Mouse (Mus musculus) embryonic facial prominence, embryonic 15.5 days (tissue): ENCODE measurements around the gene 4930402F06Rik. TPM values are rescaled to one million over a fixed set of nuclear protein-coding genes. Genes with fewer than 3 reads are reported as not detected.

Experiments
- ATAC-seq: fragments of 200-750 bp; cut with Nextera tagmentation; 2 replicates; pipeline ENCODE4 v1.8.0; 2017; ENCODE audit warnings: low read depth, moderate TSS enrichment; ENCODE audit not compliant: insufficient number of reproducible peaks, low FRiP score, low TSS enrichment
- H3K27ac ChIP-seq: fragments of 300-500 bp; sonication (generic); replicated peaks from 2 replicates; pipeline ENCODE4 v1.5.1; 2015; ENCODE audit warnings: mild to moderate bottlenecking, inconsistent platforms
- H3K27me3 ChIP-seq: fragments of 300-500 bp; sonication (generic); 2 replicates; pipeline ENCODE4 v1.6.1; 2015; ENCODE audit warnings: inconsistent platforms
- H3K36me3 ChIP-seq: fragments of 300-500 bp; sonication (generic); 2 replicates; pipeline ENCODE4 v1.6.1; 2015; ENCODE audit warnings: mild to moderate bottlenecking, inconsistent platforms
- H3K4me1 ChIP-seq: fragments of 300-500 bp; sonication (generic); 2 replicates; pipeline ENCODE4 v1.6.1; 2015; ENCODE audit warnings: inconsistent platforms
- H3K4me2 ChIP-seq: fragments of 300-500 bp; sonication (generic); replicated peaks from 2 replicates; pipeline ENCODE4 v1.6.1; 2015; ENCODE audit warnings: mild to moderate bottlenecking, inconsistent platforms
- H3K4me3 ChIP-seq: fragments of 300-500 bp; sonication (generic); replicated peaks from 2 replicates; pipeline ENCODE4 v1.5.1; 2015; ENCODE audit warnings: mild to moderate bottlenecking, inconsistent platforms
- H3K9ac ChIP-seq: fragments of 300-500 bp; sonication (generic); 2 replicates; pipeline ENCODE4 v1.6.1; 2015; ENCODE audit warnings: inconsistent platforms
- H3K9me3 ChIP-seq: fragments of 300-500 bp; sonication (generic); replicated peaks from 2 replicates; pipeline ENCODE4 v1.6.1; 2016; ENCODE audit warnings: inconsistent platforms
- WGBS: fragments of 180-500 bp; shearing (Covaris S2); methylation state at CpG from one replicate; pipeline ENCODE4 v1.1.7; 2015; 5-methylcytosine and 5-hydroxymethylcytosine counted together
- polyA plus RNA-seq: library from polyadenylated mRNA; unstranded; fragments of >200 nt; fragmentation: Nextera tagmentation; extraction: Ambion mirVana; gene quantifications from 2 replicates; pipeline ENCODE4 v1.2.1, GENCODE M21; 2015

Gene 4930402F06Rik
- polyA plus RNA-seq, 1 experiment from 2014 or later = not detected

DNA sequence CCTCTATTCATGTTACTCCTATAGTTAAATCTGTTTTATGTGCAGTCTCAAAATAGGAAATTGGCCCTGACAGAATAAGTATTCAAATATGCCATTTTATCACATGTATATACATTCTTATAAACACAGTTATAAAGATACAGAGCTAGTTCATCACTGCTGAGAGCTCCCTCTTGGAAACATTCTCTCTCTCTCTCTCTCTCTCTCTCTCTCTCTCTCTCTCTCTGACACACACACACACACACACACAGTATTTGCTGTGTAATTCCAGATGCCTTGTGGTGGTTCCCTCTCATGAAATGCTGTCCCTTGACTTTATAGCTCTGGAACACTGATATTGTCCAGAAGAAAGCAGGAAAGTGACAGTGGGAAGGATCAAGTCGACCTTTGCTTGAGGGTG is 58.9 kb downstream of the 4930402F06Rik start:
- H3K4me2 ChIP-seq = no peak overlapping the region
- peaks cover 17% of the 10 kb centered on the region for H3K4me1 ChIP-seq
- no peaks in the 10 kb centered on the region for H3K9me3 ChIP-seq
- no peak for ATAC-seq
- no peaks in the 10 kb centered on the region for H3K36me3 ChIP-seq
- no peak overlapping the region for H3K27ac ChIP-seq
- 61% methylated on average over 1 of the region's 1 CpGs for WGBS
- no peaks in the 10 kb centered on the region for H3K27me3 ChIP-seq
- no peak overlapping the region for H3K9ac ChIP-seq
- H3K4me3 ChIP-seq = no peak overlapping the region

DNA sequence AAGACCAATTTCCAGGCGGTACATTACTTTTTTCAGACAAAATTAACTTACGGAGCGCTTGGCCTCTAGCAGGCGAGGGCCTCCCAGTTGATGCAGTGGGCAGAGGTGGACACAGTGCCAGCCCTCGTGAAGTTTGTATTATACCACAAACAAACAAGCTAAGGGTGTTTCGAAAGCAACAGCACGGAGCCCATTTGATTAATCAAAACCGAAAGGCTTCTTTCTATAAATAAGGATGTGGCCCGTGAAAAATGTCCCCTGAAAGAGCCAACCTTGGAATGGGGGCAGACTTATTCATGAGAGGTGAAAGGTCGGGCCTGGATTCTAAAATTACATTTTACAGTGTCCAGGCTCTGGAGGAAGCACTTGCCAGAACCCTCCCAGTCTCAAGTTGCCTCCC is 59.6 kb downstream of the 4930402F06Rik start:
- H3K9me3 ChIP-seq = no peaks in the 10 kb centered on the region
- H3K4me3 ChIP-seq = peak overlapping the region; percentile 74
- peak overlapping the region; percentile 31; the same call in 1 of the 2 replicates for H3K9ac ChIP-seq
- H3K27me3 ChIP-seq = no peaks in the 10 kb centered on the region
- H3K4me2 ChIP-seq = peak overlapping the region; percentile 96
- peak overlapping the region; percentile 88 for H3K27ac ChIP-seq
- H3K36me3 ChIP-seq = no peaks in the 10 kb centered on the region
- no peak for ATAC-seq
- 42% methylated on average over 10 of the region's 10 CpGs for WGBS
- peaks cover 17% of the 10 kb centered on the region for H3K4me1 ChIP-seq

DNA sequence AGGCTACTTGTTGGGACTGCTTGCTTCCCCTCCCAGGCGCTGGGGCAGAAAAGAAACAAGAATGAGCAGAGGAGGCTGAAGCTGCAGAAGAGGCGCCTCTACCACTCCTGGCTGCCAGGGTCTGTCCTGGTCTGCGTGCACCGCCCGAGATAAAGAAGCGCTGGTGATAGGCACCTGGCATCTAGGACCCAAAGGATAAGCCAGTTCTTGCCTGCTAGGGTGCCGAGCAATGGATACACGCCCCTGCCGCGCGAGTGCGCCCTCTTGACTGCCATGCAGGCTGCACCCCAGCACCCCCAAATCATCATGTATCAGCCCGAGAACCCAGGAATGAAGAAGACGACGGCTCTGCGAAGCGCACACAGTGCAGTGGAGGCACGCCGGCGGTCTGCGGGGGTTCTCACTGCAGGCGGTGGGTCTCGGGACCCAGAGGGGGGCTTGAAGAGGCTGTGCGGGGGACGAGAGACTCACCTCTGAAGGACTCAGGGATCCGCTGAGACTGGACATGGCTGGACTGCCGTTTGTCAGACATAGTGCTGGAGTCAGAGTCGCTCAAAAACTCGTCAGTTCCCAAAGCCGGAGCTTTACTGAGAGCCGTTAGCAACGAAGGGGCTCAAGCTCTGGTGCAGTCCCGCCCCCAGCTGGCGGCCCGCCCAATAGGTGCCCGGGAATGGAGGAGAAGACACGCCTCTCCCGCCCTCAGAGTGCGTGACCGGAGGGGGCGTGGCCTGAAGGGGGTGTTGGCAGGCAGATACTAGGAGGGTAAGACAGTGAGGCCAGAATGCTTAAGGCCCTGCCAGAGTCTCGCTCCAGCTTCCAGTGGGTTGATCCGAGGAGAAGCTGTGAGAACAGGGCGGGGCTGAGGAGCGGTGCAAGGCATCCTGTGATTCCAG is 60.3 kb downstream of the 4930402F06Rik start, which contains the start of gene Stom:
Gene Stom, minus strand, starts transcription at position 589 of the 893 bp plus-strand sequence.
- H3K4me2 ChIP-seq = peak within 1 kb of the TSS; percentile 96
- WGBS = under 1% methylated on average over 45 of the region's 45 CpGs
- H3K9me3 ChIP-seq = no peaks in the 10 kb centered on the region
- peak within 1 kb of the TSS; percentile 65 for H3K9ac ChIP-seq
- ATAC-seq = peak; percentile 98
- peak within 1 kb of the TSS; percentile 88 for H3K27ac ChIP-seq
- peaks cover 17% of the 10 kb centered on the region for H3K4me1 ChIP-seq
- H3K27me3 ChIP-seq = no peaks in the 10 kb centered on the region
- peak within 1 kb of the TSS; percentile 74 for H3K4me3 ChIP-seq
- H3K36me3 ChIP-seq = no peaks in the 10 kb centered on the region

DNA sequence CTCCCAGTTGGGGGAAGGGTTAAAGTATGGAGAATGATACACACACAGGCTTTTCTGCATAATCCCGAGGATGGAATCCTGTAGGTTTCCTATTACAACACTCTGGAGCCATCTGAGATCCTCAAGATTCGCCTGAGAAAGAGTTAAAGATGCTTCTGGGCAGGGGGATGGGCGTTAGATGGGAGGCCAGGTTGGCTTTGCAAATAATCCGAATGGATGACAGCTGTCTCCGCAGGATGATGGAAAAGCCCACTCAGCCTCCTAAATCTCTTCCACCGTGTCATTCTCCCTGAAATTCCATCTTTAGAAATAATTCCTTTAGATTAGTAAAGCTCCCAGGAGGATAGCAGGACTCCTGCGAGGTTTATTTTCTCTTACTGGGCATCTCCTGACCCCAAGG is 61.4 kb downstream of the 4930402F06Rik start:
- 6% methylated on average over 7 of the region's 7 CpGs for WGBS
- no peaks in the 10 kb centered on the region for H3K27me3 ChIP-seq
- no peaks in the 10 kb centered on the region for H3K36me3 ChIP-seq
- H3K27ac ChIP-seq = no peak overlapping the region
- peak overlapping the region; percentile 96 for H3K4me2 ChIP-seq
- no peak for ATAC-seq
- no peak overlapping the region for H3K9ac ChIP-seq
- H3K4me1 ChIP-seq = peaks cover 17% of the 10 kb centered on the region
- no peaks in the 10 kb centered on the region for H3K9me3 ChIP-seq
- peak overlapping the region; percentile 74 for H3K4me3 ChIP-seq

DNA sequence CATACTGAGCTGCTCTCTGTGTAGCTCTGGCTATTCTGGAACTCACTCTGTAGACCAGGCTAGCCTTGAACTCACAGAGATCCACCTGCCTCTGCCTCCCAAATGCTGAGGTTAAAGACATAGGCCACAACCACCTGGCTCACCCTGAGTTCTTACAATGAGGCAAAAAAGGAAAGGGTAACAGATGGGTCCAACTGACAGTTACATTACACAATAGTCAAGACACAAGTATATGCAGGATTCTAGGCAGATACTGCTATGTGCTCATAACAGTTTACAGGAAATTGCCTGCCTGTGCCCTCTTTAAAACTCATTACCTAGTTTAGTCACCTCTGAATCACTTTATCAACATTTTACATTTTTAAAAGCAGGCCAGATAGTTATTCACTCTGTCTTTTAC is 63.3 kb downstream of the 4930402F06Rik start:
- Histone ChIP-seq H3K9me3 (no peaks in the 10 kb centered on the region), H3K27ac (no peak overlapping the region), H3K4me3 (no peak overlapping the region), H3K4me1 (peaks cover 17% of the 10 kb centered on the region), H3K9ac (no peak overlapping the region), H3K27me3 (no peaks in the 10 kb centered on the region), H3K4me2 (no peak overlapping the region), H3K36me3 (no peaks in the 10 kb centered on the region)
- no peak for ATAC-seq

DNA sequence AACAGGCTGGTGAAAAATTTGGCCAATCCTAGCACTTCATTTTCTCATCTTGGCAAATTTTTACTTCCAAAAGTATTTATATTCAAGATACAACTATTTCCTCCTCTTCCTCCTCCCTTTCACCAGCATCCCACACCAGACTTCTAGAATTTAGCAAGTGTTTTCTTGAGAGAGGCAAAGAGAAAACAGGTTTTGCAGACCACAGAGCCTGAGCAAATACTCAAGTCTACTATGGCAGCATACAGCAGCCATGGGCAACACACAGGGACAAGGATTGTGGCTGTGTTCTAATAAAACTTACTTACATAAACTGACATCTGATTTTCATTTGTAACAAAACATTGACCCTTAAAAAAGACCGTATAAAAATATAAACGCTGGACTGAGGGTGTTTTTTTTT is 65.8 kb downstream of the 4930402F06Rik start:
- H3K9me3 ChIP-seq = no peaks in the 10 kb centered on the region
- H3K27ac ChIP-seq = no peak overlapping the region
- H3K4me1 ChIP-seq = peaks cover 14% of the 10 kb centered on the region
- H3K36me3 ChIP-seq = no peaks in the 10 kb centered on the region
- WGBS = 54% methylated on average over 2 of the region's 2 CpGs
- H3K4me2 ChIP-seq = no peak overlapping the region
- no peak overlapping the region for H3K9ac ChIP-seq
- no peak overlapping the region for H3K4me3 ChIP-seq
- ATAC-seq = no peak
- no peaks in the 10 kb centered on the region for H3K27me3 ChIP-seq

DNA sequence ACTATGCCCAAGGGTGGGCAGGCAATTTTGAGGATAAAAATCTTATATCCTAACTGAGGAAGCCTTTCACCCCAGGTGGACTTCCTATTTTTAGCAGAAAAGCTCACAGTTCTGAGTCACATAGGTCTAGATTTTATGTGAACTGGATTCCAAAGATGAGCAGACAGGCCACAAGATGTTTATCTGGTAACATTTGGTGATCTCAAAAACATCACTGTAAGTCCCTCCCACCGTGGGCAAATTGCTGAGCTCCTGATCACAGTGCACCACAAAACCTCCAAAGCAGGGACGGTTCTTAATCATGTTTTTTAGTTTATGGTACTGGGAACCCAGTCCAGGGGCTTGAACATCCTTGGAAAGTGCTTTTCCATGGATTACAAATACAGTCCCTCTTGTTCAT is 67.9 kb downstream of the 4930402F06Rik start:
- Histone ChIP-seq H3K27ac (no peak overlapping the region), H3K9me3 (no peaks in the 10 kb centered on the region), H3K4me1 (0 out of 2 replicates have a peak, but pooled peaks cover 3% of the 10 kb centered on the region), H3K9ac (no peak overlapping the region), H3K36me3 (no peaks in the 10 kb centered on the region), H3K4me2 (no peak overlapping the region), H3K4me3 (no peak overlapping the region), H3K27me3 (no peaks in the 10 kb centered on the region)
- 72% methylated on average over 2 of the region's 2 CpGs for WGBS
- ATAC-seq = no peak

DNA sequence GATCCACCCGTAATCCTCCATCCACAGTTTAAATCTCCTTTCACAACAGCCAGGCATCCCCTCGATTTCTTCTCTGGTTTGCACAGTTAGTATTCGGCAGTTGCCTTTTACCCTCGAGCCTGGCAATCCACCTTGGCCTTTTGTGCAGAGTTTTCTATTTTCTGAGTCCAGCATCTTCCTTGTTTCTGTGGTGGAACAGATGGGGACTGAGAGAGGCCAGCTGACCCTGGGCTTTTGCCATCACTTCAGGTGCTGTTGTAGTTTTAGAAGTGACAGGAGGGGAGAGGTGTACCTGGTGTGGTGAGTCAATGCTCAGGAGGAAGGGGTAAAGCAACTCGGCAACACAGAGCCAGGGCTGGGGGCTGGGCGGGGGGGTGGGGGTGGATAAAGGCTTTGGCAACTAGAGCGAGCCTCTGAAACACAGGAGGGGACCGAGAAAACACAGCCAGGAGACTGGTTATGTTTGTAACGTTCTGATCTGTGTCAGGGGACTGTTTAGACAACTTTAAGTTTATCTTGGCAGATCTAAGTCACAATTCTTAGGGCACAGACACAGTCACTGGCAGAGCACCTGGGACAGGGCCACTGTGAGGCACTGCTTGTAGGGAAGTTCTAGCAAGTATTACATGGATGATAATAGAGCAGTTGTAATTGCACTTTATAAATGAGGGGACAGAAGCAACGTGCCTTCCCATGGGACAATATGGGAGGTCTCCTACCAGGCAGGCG is 68.7 kb downstream of the 4930402F06Rik start:
- WGBS = 39% methylated on average over 11 of the region's 11 CpGs
- no peak overlapping the region for H3K27ac ChIP-seq

DNA sequence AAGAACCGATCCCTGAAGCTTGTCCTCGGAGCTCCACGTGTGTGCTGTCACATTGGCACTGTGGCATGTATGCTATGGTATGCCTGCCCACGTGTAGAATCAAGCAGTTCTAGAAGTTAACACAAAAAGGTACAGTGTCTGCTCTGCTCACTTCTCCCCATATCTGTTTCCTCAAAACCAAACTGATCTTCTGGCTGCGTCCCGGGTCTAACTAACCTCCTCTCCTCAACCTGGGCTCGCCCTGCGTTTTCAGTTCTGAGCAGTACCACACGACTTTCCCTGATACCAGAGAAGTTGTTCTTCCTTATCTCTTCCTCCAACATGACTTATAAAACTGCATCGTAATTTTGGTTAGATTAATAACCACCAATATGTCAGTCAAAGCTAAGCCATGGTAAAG is 69.4 kb downstream of the 4930402F06Rik start:
- Histone ChIP-seq H3K4me2 (no peak overlapping the region), H3K27me3 (no peaks in the 10 kb centered on the region), H3K27ac (no peak overlapping the region), H3K4me3 (no peak overlapping the region), H3K9me3 (no peaks in the 10 kb centered on the region), H3K9ac (no peak overlapping the region), H3K36me3 (no peaks in the 10 kb centered on the region), H3K4me1 (peaks cover 11% of the 10 kb centered on the region; the same call in 1 of the 2 replicates)
- WGBS = 57% methylated on average over 10 of the region's 10 CpGs
- no peak for ATAC-seq

More for the DNA sequence above, 68.7 kb downstream of the 4930402F06Rik start:
- Histone ChIP-seq H3K4me3 (no peak overlapping the region), H3K4me1 (0 out of 2 replicates have a peak, but pooled peaks cover 7% of the 10 kb centered on the region), H3K27me3 (no peaks in the 10 kb centered on the region), H3K9ac (no peak overlapping the region), H3K4me2 (no peak overlapping the region), H3K9me3 (no peaks in the 10 kb centered on the region), H3K36me3 (no peaks in the 10 kb centered on the region)
- ATAC-seq = no peak

DNA sequence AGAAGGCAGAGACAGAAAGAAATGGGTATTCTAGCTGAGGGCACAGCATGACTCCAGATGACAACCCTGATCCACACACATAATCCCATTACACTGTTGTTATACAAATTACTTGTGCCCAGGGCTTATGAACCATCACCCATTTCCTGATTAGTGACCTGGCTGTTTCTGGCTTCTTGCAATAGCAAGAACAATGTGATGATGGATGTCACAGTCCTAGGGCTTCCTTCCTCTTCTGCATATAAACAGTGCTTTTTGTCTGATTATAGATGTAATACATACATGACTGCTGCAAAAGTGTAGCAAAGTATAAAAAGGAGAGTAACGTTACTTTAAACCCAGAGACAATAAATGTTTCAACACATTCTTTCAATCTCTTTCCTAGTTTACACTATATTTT is 70.0 kb downstream of the 4930402F06Rik start:
- Histone ChIP-seq H3K9ac (no peak overlapping the region), H3K4me2 (no peak overlapping the region), H3K4me1 (peaks cover 18% of the 10 kb centered on the region), H3K4me3 (no peak overlapping the region), H3K36me3 (no peaks in the 10 kb centered on the region), H3K9me3 (no peaks in the 10 kb centered on the region), H3K27ac (no peak overlapping the region), H3K27me3 (no peaks in the 10 kb centered on the region)
- no peak for ATAC-seq
- WGBS = 63% methylated on average over 1 of the region's 1 CpGs

DNA sequence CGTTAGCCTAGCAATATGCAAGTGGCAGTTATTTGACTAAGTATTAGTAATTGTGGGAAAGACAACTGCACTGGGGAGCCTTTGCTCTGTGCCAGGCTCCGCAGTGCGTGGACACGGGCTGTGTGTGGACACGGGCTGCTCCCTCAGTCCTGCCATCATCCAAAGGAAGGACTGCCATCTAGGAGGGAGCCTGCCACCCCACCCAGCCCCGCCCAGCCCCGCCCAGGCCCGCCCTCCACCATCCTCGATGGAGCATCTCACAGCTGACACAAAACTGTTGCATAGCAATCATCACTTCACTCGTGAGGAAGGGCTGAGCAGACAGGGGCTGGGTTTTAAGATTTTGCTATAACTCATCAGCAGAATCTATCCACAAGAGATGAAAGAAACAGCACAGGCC is 71.0 kb downstream of the 4930402F06Rik start:
- WGBS = 74% methylated on average over 10 of the region's 10 CpGs
- no peak overlapping the region for H3K4me3 ChIP-seq
- H3K9me3 ChIP-seq = no peaks in the 10 kb centered on the region
- H3K4me1 ChIP-seq = peaks cover 20% of the 10 kb centered on the region
- no peaks in the 10 kb centered on the region for H3K36me3 ChIP-seq
- no peak overlapping the region for H3K4me2 ChIP-seq
- H3K27me3 ChIP-seq = no peaks in the 10 kb centered on the region
- H3K27ac ChIP-seq = no peak overlapping the region
- ATAC-seq = no peak
- H3K9ac ChIP-seq = no peak overlapping the region
